Mouse (Mus musculus) lung, postnatal 0 days (tissue): ENCODE measurements around the gene Gm16181.

Experiments used
- CTCF ChIP-seq: IDR thresholded peaks from 2 replicates; pipeline ENCODE4 v1.5.1; 2016; ENCODE audit warnings: antibody characterized with exemption, mild to moderate bottlenecking
- EP300 ChIP-seq: IDR thresholded peaks from 2 replicates; pipeline ENCODE4 v1.6.1; 2016; ENCODE audit warnings: antibody characterized with exemption, mild to moderate bottlenecking, control low read depth

- no peak for TF ChIP-seq CTCF
- TF ChIP-seq EP300, result no peak
Observed at GRCm38 (mm10) chr17:35232659-35233058, 12.0 kb downstream of the Gm16181 start.
